In the genomic region with DNA sequence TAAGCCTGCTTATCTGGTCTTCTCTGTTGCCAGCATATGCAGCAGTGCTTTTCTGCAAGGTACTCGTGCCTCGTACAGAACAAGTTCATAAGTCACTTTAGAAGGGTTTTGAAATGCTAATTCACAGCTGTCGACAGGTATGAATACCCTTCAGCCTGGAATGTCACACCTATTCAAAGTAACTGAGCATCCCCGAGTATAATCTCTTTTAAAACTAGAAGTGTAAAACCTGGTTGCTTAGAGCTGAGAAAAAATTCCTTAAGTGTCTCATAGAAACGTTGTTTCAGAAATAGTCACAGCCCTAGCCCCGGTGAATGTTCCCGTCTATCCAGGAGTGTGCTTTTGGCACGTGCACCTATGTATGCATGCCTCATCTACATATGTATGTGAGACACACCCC, we compare ENCODE assay signal across 25 mouse cellular contexts.
DNase-seq lines count a peak whose midpoint lies in the region; ATAC-seq and TF ChIP-seq lines count a peak whose summit lies in the region.
"Had no signal": no experiment of that assay in that cellular context is flagged by ENCODE, and none has a peak within 500 bp of the region (broad histone marks: within the 10 kb centered on the region; RNA-seq: fewer than 3 reads in every experiment).

No protein-coding gene starts in this region.

- no peak overlapping the region for H3K27ac ChIP-seq in heart, embryonic 14.5 days (replicated peaks in 1 of 2; ENCODE audit: control insufficient read depth in 1 of 2, insufficient read depth in 1 of 2, low read depth in 2 of 2, low read length in 2 of 2)
- H3K27ac ChIP-seq in heart, adult 2 months = no peak overlapping the region
- H3K27ac ChIP-seq in midbrain, embryonic 15.5 days = 0 out of 2 replicates have a peak overlapping the region, but pooled peaks have one; percentile 10
- no peak overlapping the region for H3K27ac ChIP-seq in midbrain, postnatal 0 days (ENCODE audit: low read depth, low read length)
- H3K27ac ChIP-seq: embryonic facial prominence, embryonic 15.5 days; forebrain, embryonic 15.5 days; gastrocnemius, adult 2 months; hindbrain, embryonic 10.5 days; intestine, embryonic 15.5 days had no signal

- intact Hi-C loops in heart, adult 2 months (cut with DNase I) = no loop called here

- no peak for DNase-seq in heart, adult 2 months
- DNase-seq in midbrain, postnatal 0 days (ENCODE audit: low spot score) = no peak
- DNase-seq in ZHBTc4 (ENCODE audit: low read depth, low spot score) = peak; percentile 43
- no peak for DNase-seq in frontal cortex, postnatal 36 days (ENCODE audit: low spot score in 2 of 2)
- DNase-seq: adrenal gland, adult 2 months; adrenal gland, postnatal 25 days; cerebellum, adult 11-12 months; cerebellum, adult 8-10 months; cerebellum, postnatal 10 days; cerebellum, postnatal 36 days; embryo, embryonic 11 days; gastrocnemius, adult 2 months; gastrocnemius, postnatal 14 days; heart, adult 11 months; kidney, adult 11 months had no signal

- no peak overlapping the region for H3K4me3 ChIP-seq in heart, embryonic 14.5 days (ENCODE audit: control insufficient read depth in 1 of 2, insufficient read depth in 1 of 2, low read depth in 1 of 2, low read length in 2 of 2)
- no peak overlapping the region for H3K4me3 ChIP-seq in heart, adult 2 months
- H3K4me3 ChIP-seq in midbrain, embryonic 15.5 days = no peak overlapping the region
- H3K4me3 ChIP-seq in midbrain, postnatal 0 days (ENCODE audit: low read depth, low read length) = no peak overlapping the region
- H3K4me3 ChIP-seq: embryonic facial prominence, embryonic 15.5 days; forebrain, embryonic 15.5 days; gastrocnemius, adult 2 months; heart, embryonic 12.5 days; hindbrain, embryonic 10.5 days; hindbrain, embryonic 13.5 days; intestine, embryonic 15.5 days had no signal

- H3K4me2 ChIP-seq in heart, embryonic 14.5 days (ENCODE audit: low read length) = peak overlapping the region; percentile 9; the same call in 1 of the 2 replicates
- no peak overlapping the region for H3K4me2 ChIP-seq in midbrain, embryonic 15.5 days
- H3K4me2 ChIP-seq in midbrain, postnatal 0 days (ENCODE audit: low read depth, low read length, poor library complexity, severe bottlenecking) = no peak overlapping the region
- H3K4me2 ChIP-seq: embryonic facial prominence, embryonic 15.5 days; forebrain, embryonic 15.5 days; heart, embryonic 12.5 days; hindbrain, embryonic 13.5 days; intestine, embryonic 15.5 days had no signal

- TF ChIP-seq EP300 in heart, adult 2 months (IDR thresholded peaks at IDR 0.05; ENCODE audit: insufficient read depth, low read depth, low read length) = no peak

- TF ChIP-seq CTCF in heart, adult 2 months (IDR thresholded peaks at IDR 0.05) = no peak
- no peak for TF ChIP-seq CTCF in midbrain, postnatal 0 days (IDR thresholded peaks at IDR 0.05)

- peaks cover 10 to 18% of the 10 kb centered on the region in 2 experiments; a peak in 3 of 4 replicates for H3K4me1 ChIP-seq in heart, embryonic 14.5 days (ENCODE audit: control insufficient read depth in 2 of 2, insufficient read depth in 2 of 2, low read length in 2 of 2)
- peaks cover 3% of the 10 kb centered on the region; the same call in 1 of the 2 replicates for H3K4me1 ChIP-seq in heart, adult 2 months (ENCODE audit: control insufficient read depth, insufficient read depth, low read length)
- H3K4me1 ChIP-seq in midbrain, embryonic 15.5 days = peaks cover 39% of the 10 kb centered on the region
- H3K4me1 ChIP-seq in midbrain, postnatal 0 days (ENCODE audit: insufficient read depth, low read length) = peaks cover 32% of the 10 kb centered on the region

- 20% methylated on average over 8 of the region's 8 CpGs for WGBS in heart, embryonic 14.5 days
- 59% methylated on average over 8 of the region's 8 CpGs for WGBS in heart, adult 2 months
- WGBS in midbrain, embryonic 15.5 days = 34% methylated on average over 8 of the region's 8 CpGs
- WGBS in midbrain, postnatal 0 days = 31% methylated on average over 8 of the region's 8 CpGs

- TF ChIP-seq POLR2A in heart, adult 2 months (IDR thresholded peaks at IDR 0.05; ENCODE audit: insufficient read depth, low read depth, low read length) = no peak

- H3K9me3 ChIP-seq in heart, embryonic 14.5 days (ENCODE audit: control insufficient read depth, low read length) = no peaks in the 10 kb centered on the region
- no peaks in the 10 kb centered on the region for H3K9me3 ChIP-seq in midbrain, embryonic 15.5 days
- no peaks in the 10 kb centered on the region for H3K9me3 ChIP-seq in midbrain, postnatal 0 days (ENCODE audit: low read length)
- H3K9me3 ChIP-seq: embryonic facial prominence, embryonic 15.5 days; forebrain, embryonic 15.5 days; heart, embryonic 12.5 days; hindbrain, embryonic 10.5 days; hindbrain, embryonic 13.5 days; intestine, embryonic 15.5 days had no signal

- H3K36me3 ChIP-seq in heart, embryonic 14.5 days (ENCODE audit: control insufficient read depth, insufficient read depth, low read length) = no peaks in the 10 kb centered on the region
- H3K36me3 ChIP-seq in heart, adult 2 months (ENCODE audit: control insufficient read depth, insufficient read depth, low read length) = no peaks in the 10 kb centered on the region
- H3K36me3 ChIP-seq in midbrain, embryonic 15.5 days (replicated peaks) = no peaks in the 10 kb centered on the region
- H3K36me3 ChIP-seq in midbrain, postnatal 0 days (ENCODE audit: insufficient read depth, low read length) = no peaks in the 10 kb centered on the region
- H3K36me3 ChIP-seq: embryonic facial prominence, embryonic 15.5 days; forebrain, embryonic 15.5 days; heart, embryonic 12.5 days; hindbrain, embryonic 10.5 days; hindbrain, embryonic 13.5 days; intestine, embryonic 15.5 days had no signal

- H3K27me3 ChIP-seq in heart, embryonic 14.5 days (ENCODE audit: control insufficient read depth, insufficient read depth, low read length) = no peaks in the 10 kb centered on the region
- no peaks in the 10 kb centered on the region for H3K27me3 ChIP-seq in heart, adult 2 months (ENCODE audit: control insufficient read depth, insufficient read depth, low read length)
- H3K27me3 ChIP-seq in midbrain, embryonic 15.5 days (replicated peaks) = no peaks in the 10 kb centered on the region
- no peaks in the 10 kb centered on the region for H3K27me3 ChIP-seq in midbrain, postnatal 0 days (ENCODE audit: insufficient read depth, low read length)
- H3K27me3 ChIP-seq: embryonic facial prominence, embryonic 15.5 days; forebrain, embryonic 15.5 days; heart, embryonic 12.5 days; hindbrain, embryonic 13.5 days; intestine, embryonic 15.5 days had no signal

- no peak for ATAC-seq in heart, embryonic 14.5 days (ENCODE audit: insufficient number of reproducible peaks, insufficient read depth, low FRiP score, low read depth)
- ATAC-seq in midbrain, embryonic 15.5 days (replicated peaks) = no peak
- ATAC-seq in midbrain, postnatal 0 days (ENCODE audit: low FRiP score) = no peak
- ATAC-seq: CD4-positive, CD25-positive, alpha-beta regulatory T cell, adult 4 months; forebrain, embryonic 15.5 days; hindbrain, embryonic 16.5 days; intestine, embryonic 15.5 days had no signal

- H3K9ac ChIP-seq in heart, embryonic 14.5 days (ENCODE audit: low read length) = no peak overlapping the region
- no peak overlapping the region for H3K9ac ChIP-seq in heart, adult 2 months (ENCODE audit: low read depth, low read length)
- no peak overlapping the region for H3K9ac ChIP-seq in midbrain, embryonic 15.5 days
- no peak overlapping the region for H3K9ac ChIP-seq in midbrain, postnatal 0 days (replicated peaks; ENCODE audit: low read length, poor library complexity, severe bottlenecking)
- H3K9ac ChIP-seq: embryonic facial prominence, embryonic 15.5 days; forebrain, embryonic 15.5 days; heart, embryonic 12.5 days; hindbrain, embryonic 13.5 days; intestine, embryonic 15.5 days had no signal

- H3K79me2 ChIP-seq in heart, adult 2 months (replicated peaks; ENCODE audit: control insufficient read depth, insufficient read depth, low read length) = no peaks in the 10 kb centered on the region
